8 mouse cellular contexts compared by ENCODE assay signal in genomic region chr11:28583138-28583910, GRCm38 (mm10). TPM values are rescaled to one million over a fixed set of nuclear protein-coding genes. Genes with fewer than 3 reads are reported as not detected.
DNase-seq lines count a peak whose midpoint lies in the region; ATAC-seq and TF ChIP-seq lines count a peak whose summit lies in the region.

No protein-coding gene starts in this region.

- no peak for TF ChIP-seq CTCF in brain, embryonic 14.5 days (IDR thresholded peaks at IDR 0.05; ENCODE audit: borderline replicate concordance, extremely low read depth, insufficient read depth, insufficient read length)

- H3K36me3 ChIP-seq in hindbrain, embryonic 16.5 days (ENCODE audit: control insufficient read depth, insufficient read depth, low read length), result no peaks in the 10 kb centered on the region
- H3K36me3 ChIP-seq in lung, embryonic 16.5 days (ENCODE audit: control insufficient read depth, insufficient read depth, low read length), result no peaks in the 10 kb centered on the region
- no peaks in the 10 kb centered on the region for H3K36me3 ChIP-seq in stomach, embryonic 14.5 days (ENCODE audit: control insufficient read depth, insufficient read depth, low read length)

- peak overlapping the region; percentile 86 for H3K9ac ChIP-seq in hindbrain, embryonic 16.5 days (ENCODE audit: low read depth, low read length)
- peak overlapping the region; percentile 53 for H3K9ac ChIP-seq in lung, embryonic 16.5 days (ENCODE audit: low read length)
- no peak overlapping the region; the same call in 1 of the 2 replicates for H3K9ac ChIP-seq in stomach, embryonic 14.5 days (replicated peaks; ENCODE audit: low read depth, low read length)

- peak overlapping the region; percentile 90 for H3K4me2 ChIP-seq in hindbrain, embryonic 16.5 days (ENCODE audit: low read length)
- peak overlapping the region; percentile 80 for H3K4me2 ChIP-seq in lung, embryonic 16.5 days (ENCODE audit: low read depth, low read length)
- peak overlapping the region; percentile 93 for H3K4me2 ChIP-seq in stomach, embryonic 14.5 days (replicated peaks; ENCODE audit: low read depth, low read length)

- H3K4me3 ChIP-seq in hindbrain, embryonic 16.5 days (ENCODE audit: low read length), result peak overlapping the region; percentile 82
- peak overlapping the region; percentile 49 for H3K4me3 ChIP-seq in lung, embryonic 16.5 days (ENCODE audit: low read length)
- H3K4me3 ChIP-seq in stomach, embryonic 14.5 days (ENCODE audit: low read depth, low read length), result peak overlapping the region; percentile 38

- WGBS in hindbrain, embryonic 16.5 days, result under 1% methylated on average over 63 of the region's 63 CpGs
- 1% methylated on average over 58 of the region's 63 CpGs for WGBS in lung, embryonic 16.5 days
- under 1% methylated on average over 62 of the region's 63 CpGs for WGBS in stomach, embryonic 14.5 days

- DNase-seq in layer of hippocampus, adult 9-11 months, result peak; percentile 18
- no peak for DNase-seq in layer of hippocampus, postnatal 14 days (ENCODE audit: low spot score in 2 of 2)
- no peak for DNase-seq in brain, embryonic 14.5 days (ENCODE audit: low read depth)
- peak; percentile 23 to 37 for DNase-seq in frontal cortex, postnatal 25 days (ENCODE audit: low spot score in 2 of 2)

- no peaks in the 10 kb centered on the region; the same call in 1 of the 2 replicates for H3K27me3 ChIP-seq in hindbrain, embryonic 16.5 days (replicated peaks; ENCODE audit: control insufficient read depth, insufficient read depth, low read length)
- H3K27me3 ChIP-seq in lung, embryonic 16.5 days (ENCODE audit: control insufficient read depth, insufficient read depth, low read depth, low read length), result peaks cover 18% of the 10 kb centered on the region
- peaks cover 15% of the 10 kb centered on the region; the same call in 1 of the 2 replicates for H3K27me3 ChIP-seq in stomach, embryonic 14.5 days (ENCODE audit: control insufficient read depth, insufficient read depth, low read length)

- no peaks in the 10 kb centered on the region; the same call in 1 of the 2 replicates for H3K4me1 ChIP-seq in hindbrain, embryonic 16.5 days (ENCODE audit: control insufficient read depth, insufficient read depth, low read depth, low read length)
- H3K4me1 ChIP-seq in lung, embryonic 16.5 days (replicated peaks; ENCODE audit: control insufficient read depth, insufficient read depth, low read length), result no peaks in the 10 kb centered on the region
- no peaks in the 10 kb centered on the region for H3K4me1 ChIP-seq in stomach, embryonic 14.5 days (ENCODE audit: control insufficient read depth, insufficient read depth, low read length)

- no peaks in the 10 kb centered on the region for H3K9me3 ChIP-seq in hindbrain, embryonic 16.5 days (ENCODE audit: control insufficient read depth, low read length)
- H3K9me3 ChIP-seq in lung, embryonic 16.5 days (ENCODE audit: control insufficient read depth, low read length), result no peaks in the 10 kb centered on the region
- H3K9me3 ChIP-seq in stomach, embryonic 14.5 days (ENCODE audit: control insufficient read depth, low read depth, low read length), result no peaks in the 10 kb centered on the region

- H3K27ac ChIP-seq in hindbrain, embryonic 16.5 days (ENCODE audit: low read depth, low read length), result peak overlapping the region; percentile 91
- no peak overlapping the region for H3K27ac ChIP-seq in lung, embryonic 16.5 days (ENCODE audit: low read length)
- no peak overlapping the region for H3K27ac ChIP-seq in stomach, embryonic 14.5 days (ENCODE audit: low read length)

- peak; percentile 83 for ATAC-seq in hindbrain, embryonic 16.5 days
- ATAC-seq in lung, embryonic 16.5 days (ENCODE audit: low read depth), result peak; percentile 70
- peak; percentile 68 for ATAC-seq in stomach, embryonic 14.5 days (ENCODE audit: insufficient number of reproducible peaks, insufficient read depth, low FRiP score, low read depth)
- ATAC-seq in erythroid progenitor cell, adult 5-6 weeks (replicated peaks; ENCODE audit: low FRiP score, poor library complexity, severe bottlenecking), result no peak

- TF ChIP-seq POLR2A in brain, embryonic 14.5 days (IDR thresholded peaks at IDR 0.05; ENCODE audit: borderline replicate concordance, extremely low read depth, insufficient read depth, insufficient read length, poor library complexity, severe bottlenecking), result 0 out of 2 replicates have a peak, but pooled peaks have one; percentile 6

RNA-seq across cellular contexts. Expression of gene Ccdc85a, which starts 0.8 kb away (rescaled TPM):
- total RNA-seq in layer of hippocampus, postnatal 14 days (2021), result 100 to 1,000 TPM; 118 to 119 TPM
- polyA plus RNA-seq in brain, embryonic 14.5 days (2012; rRNA removed), result 8.4 and 18.0 TPM in 2 replicates
- 56.1 and 66.3 TPM in 2 replicates for polyA plus RNA-seq in hindbrain, embryonic 16.5 days (2015; fragmentation: Nextera tagmentation; extraction: Ambion mirVana)
- polyA plus RNA-seq in lung, embryonic 16.5 days (2015; fragmentation: Nextera tagmentation; extraction: Ambion mirVana), result 7.3 and 7.9 TPM in 2 replicates
- 1.4 and 1.5 TPM in 2 replicates for polyA plus RNA-seq in stomach, embryonic 14.5 days (2014; fragmentation: Nextera tagmentation; extraction: Ambion mirVana)
- not detected in 2 replicates for total RNA-seq in erythroid progenitor cell, adult 5-6 weeks (2015; ENCODE audit: low replicate concordance)
- total RNA-seq in erythroid progenitor cell, adult 5-6 weeks (2017; ENCODE audit: low replicate concordance), result not detected in 2 replicates

Comparison
In these comparisons a context has a peak if more than half of its experiments do, and no peak if none do; other contexts are left out.
1. DNase-seq: peak in layer of hippocampus, adult 9-11 months (single experiment) and frontal cortex, postnatal 25 days (2 of 2); none in layer of hippocampus, postnatal 14 days (0 of 2) and brain, embryonic 14.5 days (single experiment).
2. Peak in every context shown above with its lines, with median percentiles within 50 percentile points of each other: H3K4me2 ChIP-seq and H3K4me3 ChIP-seq.